Mouse (Mus musculus): ENCODE results near the gene Pias3. TPM values are rescaled to one million over a fixed set of nuclear protein-coding genes. Genes with fewer than 3 reads are reported as not detected.
A peak's percentile ranks its signal among the peaks of the same experiment; 100 is the strongest.
"Not testable (repeated sequence)": the region's sequence is repeated elsewhere in the genome, so short reads cannot be mapped to it uniquely, and the experiment has no call there.

Gene Pias3
- total and polyA plus RNA-seq, 2 experiments from 2014 or later = 46.0 to 49.7 TPM

GRCm38 (mm10) chr3:96737995-96738394 lies 41.8 kb downstream of the Pias3 start:
- Histone ChIP-seq H3K4me2 (ENCODE audit: low read depth, low read length, poor library complexity, severe bottlenecking) (no peak overlapping the region), H3K27ac (ENCODE audit: low read depth, low read length) (no peak overlapping the region), H3K9ac (replicated peaks; ENCODE audit: low read length, poor library complexity, severe bottlenecking) (no peak overlapping the region), H3K4me3 (ENCODE audit: low read depth, low read length) (no peak overlapping the region), H3K27me3 (ENCODE audit: insufficient read depth, low read length) (no peaks in the 10 kb centered on the region), H3K4me1 (ENCODE audit: insufficient read depth, low read length) (no peaks in the 10 kb centered on the region), H3K36me3 (ENCODE audit: insufficient read depth, low read length) (no peaks in the 10 kb centered on the region), H3K9me3 (ENCODE audit: low read length) (no peaks in the 10 kb centered on the region)
- DNase-seq (ENCODE audit: low spot score) (peak; percentile 42), ATAC-seq (ENCODE audit: low FRiP score) (no peak)
- peak; percentile 37 for TF ChIP-seq CTCF (IDR thresholded peaks at IDR 0.05)
- WGBS = 92% methylated on average over 1 of the region's 1 CpGs

- H3K9me3 ChIP-seq (ENCODE audit: low read length) = not testable (repeated sequence)
Measured at GRCm38 (mm10) chr3:96740279-96740678, 44.1 kb downstream of the Pias3 start.

GRCm38 (mm10) chr3:96744348-96744747 lies 48.2 kb downstream of the Pias3 start:
- no peaks in the 10 kb centered on the region for H3K27me3 ChIP-seq (ENCODE audit: insufficient read depth, low read length)
- WGBS = 98% methylated on average over 3 of the region's 3 CpGs
- H3K9ac ChIP-seq (replicated peaks; ENCODE audit: low read length, poor library complexity, severe bottlenecking) = no peak overlapping the region
- H3K4me2 ChIP-seq (ENCODE audit: low read depth, low read length, poor library complexity, severe bottlenecking) = no peak overlapping the region
- no peaks in the 10 kb centered on the region for H3K4me1 ChIP-seq (ENCODE audit: insufficient read depth, low read length)
- no peak overlapping the region for H3K27ac ChIP-seq (ENCODE audit: low read depth, low read length)
- no peaks in the 10 kb centered on the region for H3K9me3 ChIP-seq (ENCODE audit: low read length)
- no peaks in the 10 kb centered on the region for H3K36me3 ChIP-seq (ENCODE audit: insufficient read depth, low read length)
- no peak overlapping the region for H3K4me3 ChIP-seq (ENCODE audit: low read depth, low read length)
- no peak for DNase-seq (ENCODE audit: low spot score)
- no peak for ATAC-seq (ENCODE audit: low FRiP score)
- TF ChIP-seq CTCF (IDR thresholded peaks at IDR 0.05) = no peak

More at GRCm38 (mm10) chr3:96740279-96740678, 44.1 kb downstream of the Pias3 start:
- not testable (repeated sequence) for H3K4me3 ChIP-seq (ENCODE audit: low read depth, low read length); H3K27ac ChIP-seq (ENCODE audit: low read depth, low read length); H3K4me2 ChIP-seq (ENCODE audit: low read depth, low read length, poor library complexity, severe bottlenecking); H3K9ac ChIP-seq (replicated peaks; ENCODE audit: low read length, poor library complexity, severe bottlenecking); ATAC-seq (ENCODE audit: low FRiP score); DNase-seq (ENCODE audit: low spot score); H3K36me3 ChIP-seq (ENCODE audit: insufficient read depth, low read length); H3K4me1 ChIP-seq (ENCODE audit: insufficient read depth, low read length); H3K27me3 ChIP-seq (ENCODE audit: insufficient read depth, low read length)

GRCm38 (mm10) chr3:96746829-96747228 lies 50.6 kb downstream of the Pias3 start:
- Histone ChIP-seq H3K4me3 (ENCODE audit: low read depth, low read length) (no peak overlapping the region), H3K36me3 (ENCODE audit: insufficient read depth, low read length) (no peaks in the 10 kb centered on the region), H3K4me2 (ENCODE audit: low read depth, low read length, poor library complexity, severe bottlenecking) (no peak overlapping the region), H3K27ac (ENCODE audit: low read depth, low read length) (no peak overlapping the region), H3K9me3 (ENCODE audit: low read length) (no peaks in the 10 kb centered on the region), H3K9ac (replicated peaks; ENCODE audit: low read length, poor library complexity, severe bottlenecking) (no peak overlapping the region), H3K4me1 (ENCODE audit: insufficient read depth, low read length) (no peaks in the 10 kb centered on the region), H3K27me3 (ENCODE audit: insufficient read depth, low read length) (no peaks in the 10 kb centered on the region)
- 86% methylated on average over 1 of the region's 1 CpGs for WGBS
- no peak for TF ChIP-seq CTCF (IDR thresholded peaks at IDR 0.05)
- no peak for DNase-seq (ENCODE audit: low spot score)
- no peak for ATAC-seq (ENCODE audit: low FRiP score)

Other genes starting within 250 kb of the Pias3 start
- not detected in 2 replicates for gene BC107364, start 244.1 kb upstream of the Pias3 start, total RNA-seq (2014; rRNA removed)
- not detected in 2 replicates for gene BC107364, start 244.1 kb upstream of the Pias3 start, polyA plus RNA-seq (2015; fragmentation: Nextera tagmentation; extraction: Ambion mirVana)
- gene Hfe2, start 171.2 kb upstream of the Pias3 start, total RNA-seq (2014; rRNA removed) = 2.0 and 2.1 TPM in 2 replicates
- gene Hfe2, start 171.2 kb upstream of the Pias3 start, polyA plus RNA-seq (2015; fragmentation: Nextera tagmentation; extraction: Ambion mirVana) = 2.0 and 2.7 TPM in 2 replicates
- 145 and 222 TPM in 2 replicates for gene Txnip, start 138.4 kb upstream of the Pias3 start, total RNA-seq (2014; rRNA removed)
- gene Txnip, start 138.4 kb upstream of the Pias3 start, polyA plus RNA-seq (2015; fragmentation: Nextera tagmentation; extraction: Ambion mirVana) = 108 and 116 TPM in 2 replicates
- gene Gm16253, start 119.4 kb upstream of the Pias3 start, total RNA-seq (2014; rRNA removed) = not detected in 2 replicates
- gene Gm16253, start 119.4 kb upstream of the Pias3 start, polyA plus RNA-seq (2015; fragmentation: Nextera tagmentation; extraction: Ambion mirVana) = 0.52 TPM in 1 of 2 replicates, not detected in the other
- gene Polr3gl, start 102.2 kb upstream of the Pias3 start, total RNA-seq (2014; rRNA removed) = 13.2 and 16.2 TPM in 2 replicates
- gene Polr3gl, start 102.2 kb upstream of the Pias3 start, polyA plus RNA-seq (2015; fragmentation: Nextera tagmentation; extraction: Ambion mirVana) = 29.4 and 32.0 TPM in 2 replicates
- 21.5 and 32.7 TPM in 2 replicates for gene Ankrd34a, start 99.7 kb upstream of the Pias3 start, total RNA-seq (2014; rRNA removed)
- 16.3 and 21.0 TPM in 2 replicates for gene Ankrd34a, start 99.7 kb upstream of the Pias3 start, polyA plus RNA-seq (2015; fragmentation: Nextera tagmentation; extraction: Ambion mirVana)
- gene Lix1l, start 95.2 kb upstream of the Pias3 start, total RNA-seq (2014; rRNA removed) = 38.0 and 52.9 TPM in 2 replicates
- gene Lix1l, start 95.2 kb upstream of the Pias3 start, polyA plus RNA-seq (2015; fragmentation: Nextera tagmentation; extraction: Ambion mirVana) = 3.2 TPM in 2 replicates
- gene Rbm8a, start 66.5 kb upstream of the Pias3 start, total RNA-seq (2014; rRNA removed) = 23.8 and 25.0 TPM in 2 replicates
- 115 and 118 TPM in 2 replicates for gene Rbm8a, start 66.5 kb upstream of the Pias3 start, polyA plus RNA-seq (2015; fragmentation: Nextera tagmentation; extraction: Ambion mirVana)
- gene Pex11b, start 61.0 kb upstream of the Pias3 start, total RNA-seq (2014; rRNA removed) = 39.8 and 52.3 TPM in 2 replicates
- gene Pex11b, start 61.0 kb upstream of the Pias3 start, polyA plus RNA-seq (2015; fragmentation: Nextera tagmentation; extraction: Ambion mirVana) = 75.9 and 80.4 TPM in 2 replicates
- gene Gm42957, start 60.9 kb upstream of the Pias3 start, total RNA-seq (2014; rRNA removed) = 0.44 and 1.4 TPM in 2 replicates
- gene Gm42957, start 60.9 kb upstream of the Pias3 start, polyA plus RNA-seq (2015; fragmentation: Nextera tagmentation; extraction: Ambion mirVana) = 0.05 and 0.06 TPM in 2 replicates
- 3.0 and 3.3 TPM in 2 replicates for gene Itga10, start 50.8 kb upstream of the Pias3 start, total RNA-seq (2014; rRNA removed)
- 0.83 and 1.0 TPM in 2 replicates for gene Itga10, start 50.8 kb upstream of the Pias3 start, polyA plus RNA-seq (2015; fragmentation: Nextera tagmentation; extraction: Ambion mirVana)
- gene Ankrd35, start 26.3 kb upstream of the Pias3 start, total RNA-seq (2014; rRNA removed) = 4.9 and 8.5 TPM in 2 replicates
- 3.7 and 4.3 TPM in 2 replicates for gene Ankrd35, start 26.3 kb upstream of the Pias3 start, polyA plus RNA-seq (2015; fragmentation: Nextera tagmentation; extraction: Ambion mirVana)
- 6.5 and 11.9 TPM in 2 replicates for gene Nudt17, start 12.2 kb downstream of the Pias3 start, total RNA-seq (2014; rRNA removed)
- gene Nudt17, start 12.2 kb downstream of the Pias3 start, polyA plus RNA-seq (2015; fragmentation: Nextera tagmentation; extraction: Ambion mirVana) = 18.5 and 20.6 TPM in 2 replicates
- 12.6 and 14.7 TPM in 2 replicates for gene Polr3c, start 31.2 kb downstream of the Pias3 start, total RNA-seq (2014; rRNA removed)
- 26.4 and 30.7 TPM in 2 replicates for gene Polr3c, start 31.2 kb downstream of the Pias3 start, polyA plus RNA-seq (2015; fragmentation: Nextera tagmentation; extraction: Ambion mirVana)
- 59.6 and 63.4 TPM in 2 replicates for gene Rnf115, start 31.3 kb downstream of the Pias3 start, total RNA-seq (2014; rRNA removed)
- gene Rnf115, start 31.3 kb downstream of the Pias3 start, polyA plus RNA-seq (2015; fragmentation: Nextera tagmentation; extraction: Ambion mirVana) = 71.8 and 76.5 TPM in 2 replicates
- gene Pdzk1, start 132.9 kb downstream of the Pias3 start, total RNA-seq (2014; rRNA removed) = 0.27 TPM in 1 of 2 replicates, not detected in the other
- 0.14 TPM in 1 of 2 replicates, not detected in the other for gene Pdzk1, start 132.9 kb downstream of the Pias3 start, polyA plus RNA-seq (2015; fragmentation: Nextera tagmentation; extraction: Ambion mirVana)
- gene Cd160, start 133.0 kb downstream of the Pias3 start, total RNA-seq (2014; rRNA removed) = not detected in 2 replicates
- 0.06 and 0.21 TPM in 2 replicates for gene Cd160, start 133.0 kb downstream of the Pias3 start, polyA plus RNA-seq (2015; fragmentation: Nextera tagmentation; extraction: Ambion mirVana)
- gene Gja5, start 208.3 kb downstream of the Pias3 start, total RNA-seq (2014; rRNA removed) = 0.80 and 0.88 TPM in 2 replicates
- gene Gja5, start 208.3 kb downstream of the Pias3 start, polyA plus RNA-seq (2015; fragmentation: Nextera tagmentation; extraction: Ambion mirVana) = 0.93 and 2.1 TPM in 2 replicates
- gene Gpr89, start 209.0 kb downstream of the Pias3 start, total RNA-seq (2014; rRNA removed) = 23.2 and 28.9 TPM in 2 replicates
- gene Gpr89, start 209.0 kb downstream of the Pias3 start, polyA plus RNA-seq (2015; fragmentation: Nextera tagmentation; extraction: Ambion mirVana) = 34.1 and 35.9 TPM in 2 replicates
- 0.05 TPM in 1 of 2 replicates, not detected in the other for gene Gja8, start 229.6 kb downstream of the Pias3 start, total RNA-seq (2014; rRNA removed)
- 0.02 and 0.05 TPM in 2 replicates for gene Gja8, start 229.6 kb downstream of the Pias3 start, polyA plus RNA-seq (2015; fragmentation: Nextera tagmentation; extraction: Ambion mirVana)